Mouse (Mus musculus) cerebellum, adult 2 months (tissue): ENCODE measurements around the gene Kansl3. TPM values are rescaled to one million over a fixed set of nuclear protein-coding genes. Genes with fewer than 3 reads are reported as not detected.

Experiments
- DNase-seq, 2 experiments: peaks; one replicate each; pipeline ENCODE4 v3.0.0; 2021
- H3K27ac ChIP-seq: fragments of 200-500 bp; 2 replicates; pipeline ENCODE4 v1.5.1; 2012; ENCODE audit warnings: low read length, control low read depth, inconsistent platforms; ENCODE audit not compliant: insufficient read depth
- H3K27me3 ChIP-seq: fragments of 200-500 bp; 2 replicates; pipeline ENCODE4 v1.6.1; 2012; ENCODE audit warnings: inconsistent platforms, mild to moderate bottlenecking, low read length, moderate library complexity; ENCODE audit not compliant: control insufficient read depth, insufficient read depth
- H3K4me1 ChIP-seq: fragments of 200-500 bp; 2 replicates; pipeline ENCODE4 v1.6.1; 2011; ENCODE audit warnings: low read length; ENCODE audit not compliant: control insufficient read depth, insufficient read depth
- H3K4me3 ChIP-seq: fragments of 200-500 bp; replicated peaks from 2 replicates; pipeline ENCODE3; 2011; ENCODE audit warnings: mild to moderate bottlenecking, low read depth, low read length, control low read depth; ENCODE audit not compliant: insufficient read depth
- CTCF ChIP-seq: fragments of 200-500 bp; IDR thresholded peaks from 2 replicates; pipeline ENCODE4 v1.5.1; 2011; ENCODE audit warnings: low read depth, mild to moderate bottlenecking, control low read depth, low read length, moderate library complexity, borderline replicate concordance; ENCODE audit not compliant: insufficient read depth
- POLR2A ChIP-seq: fragments of 200-500 bp; IDR thresholded peaks from 2 replicates; pipeline ENCODE4 v1.6.1; 2011; ENCODE audit warnings: low read length, control low read depth, borderline replicate concordance; ENCODE audit not compliant: insufficient read depth
- WGBS: fragments of 180-500 bp; shearing (Covaris S2); methylation state at CpG from one replicate; pipeline ENCODE4 v1.1.7; 2018; 5-methylcytosine and 5-hydroxymethylcytosine counted together
- polyA plus RNA-seq: library from polyadenylated mRNA; depleted of rRNA; stranded (reverse); fragments of >200 nt; gene quantifications from 2 replicates; pipeline ENCODE4 v1.2.3, GENCODE M21; 2012

The Kansl3 gene
- polyA plus RNA-seq, 1 experiment: 72.1 TPM

GRCm38 (mm10) chr1:36304764-36305163 is 64.2 kb downstream of the Kansl3 start:
- Histone ChIP-seq H3K4me1 (0 out of 2 replicates have a peak, but pooled peaks cover 2% of the 10 kb centered on the region), H3K27ac (no peak overlapping the region), H3K27me3 (no peaks in the 10 kb centered on the region), H3K4me3 (no peak overlapping the region)
- 74% methylated on average over 7 of the region's 7 CpGs for WGBS
- DNase-seq: peak in 1 of 2 experiments; percentile 13
- TF ChIP-seq CTCF (no peak), POLR2A (no peak)

- no peak overlapping the region for H3K27ac ChIP-seq
- 9% methylated on average over 30 of the region's 30 CpGs for WGBS
- H3K4me1 ChIP-seq: 0 out of 2 replicates have a peak, but pooled peaks cover 2% of the 10 kb centered on the region
- TF ChIP-seq CTCF (no peak), POLR2A (no peak)
- peak overlapping the region; percentile 53 for H3K4me3 ChIP-seq
- H3K27me3 ChIP-seq: no peaks in the 10 kb centered on the region
- peak; percentile 70 to 79 for DNase-seq
Observed at GRCm38 (mm10) chr1:36303381-36304320, 65.3 kb downstream of the Kansl3 start.

- TF ChIP-seq POLR2A (no peak), CTCF (no peak)
- WGBS: 17% methylated on average over 9 of the region's 9 CpGs
- Histone ChIP-seq H3K27ac (no peak overlapping the region), H3K27me3 (no peaks in the 10 kb centered on the region), H3K4me3 (peak overlapping the region; percentile 53), H3K4me1 (no peaks in the 10 kb centered on the region)
- no peak for DNase-seq
Observed at GRCm38 (mm10) chr1:36302957-36303356, 66.0 kb downstream of the Kansl3 start.

GRCm38 (mm10) chr1:36302273-36302672 is 66.7 kb downstream of the Kansl3 start:
- DNase-seq: peak in 1 of 2 experiments; percentile 10
- H3K27me3 ChIP-seq: no peaks in the 10 kb centered on the region
- no peaks in the 10 kb centered on the region for H3K4me1 ChIP-seq
- no peak overlapping the region for H3K27ac ChIP-seq
- 88% methylated on average over 8 of the region's 8 CpGs for WGBS
- no peak overlapping the region for H3K4me3 ChIP-seq
- TF ChIP-seq POLR2A (no peak), CTCF (no peak)

GRCm38 (mm10) chr1:36300486-36300885 is 68.5 kb downstream of the Kansl3 start:
- no peak for TF ChIP-seq POLR2A
- no peak for TF ChIP-seq CTCF
- H3K4me3 ChIP-seq: no peak overlapping the region
- H3K4me1 ChIP-seq: peaks cover 9% of the 10 kb centered on the region; the same call in 1 of the 2 replicates
- no peak for DNase-seq
- H3K27ac ChIP-seq: no peak overlapping the region
- H3K27me3 ChIP-seq: no peaks in the 10 kb centered on the region
- WGBS: 88% methylated on average over 6 of the region's 6 CpGs

GRCm38 (mm10) chr1:36299676-36300075 is 69.3 kb downstream of the Kansl3 start:
- no peak overlapping the region for H3K4me3 ChIP-seq
- no peak for DNase-seq
- no peaks in the 10 kb centered on the region for H3K27me3 ChIP-seq
- 90% methylated on average over 2 of the region's 2 CpGs for WGBS
- peaks cover 10% of the 10 kb centered on the region; the same call in 1 of the 2 replicates for H3K4me1 ChIP-seq
- no peak overlapping the region for H3K27ac ChIP-seq
- TF ChIP-seq CTCF (no peak), POLR2A (no peak)

- H3K4me1 ChIP-seq: peaks cover 10% of the 10 kb centered on the region; the same call in 1 of the 2 replicates
- WGBS: 54% methylated on average over 13 of the region's 13 CpGs
- H3K27ac ChIP-seq: no peak overlapping the region
- no peak overlapping the region for H3K4me3 ChIP-seq
- TF ChIP-seq CTCF: no peak
- no peaks in the 10 kb centered on the region for H3K27me3 ChIP-seq
- DNase-seq: no peak
Observed at GRCm38 (mm10) chr1:36299126-36299525, 69.9 kb downstream of the Kansl3 start.

GRCm38 (mm10) chr1:36298107-36298506 is 70.9 kb downstream of the Kansl3 start:
- TF ChIP-seq POLR2A: no peak
- no peak for TF ChIP-seq CTCF
- H3K4me1 ChIP-seq: peaks cover 10% of the 10 kb centered on the region; the same call in 1 of the 2 replicates
- DNase-seq: no peak
- no peaks in the 10 kb centered on the region for H3K27me3 ChIP-seq
- 78% methylated on average over 4 of the region's 4 CpGs for WGBS
- H3K27ac ChIP-seq: no peak overlapping the region
- no peak overlapping the region for H3K4me3 ChIP-seq
